Mouse (Mus musculus) v-Abl transformed pro-B cells (cell line): ENCODE measurements around the gene Fdx1.

Experiments
- in situ Hi-C, 2 experiments: fragments of 400-800 bp; cut with MboI; formaldehyde crosslinking; loops; one replicate each; pipeline ENCODE4 v1.15.1; 2025; ENCODE audit not compliant: unreplicated experiment in 2 of 2

Fdx1 gene

DNA sequence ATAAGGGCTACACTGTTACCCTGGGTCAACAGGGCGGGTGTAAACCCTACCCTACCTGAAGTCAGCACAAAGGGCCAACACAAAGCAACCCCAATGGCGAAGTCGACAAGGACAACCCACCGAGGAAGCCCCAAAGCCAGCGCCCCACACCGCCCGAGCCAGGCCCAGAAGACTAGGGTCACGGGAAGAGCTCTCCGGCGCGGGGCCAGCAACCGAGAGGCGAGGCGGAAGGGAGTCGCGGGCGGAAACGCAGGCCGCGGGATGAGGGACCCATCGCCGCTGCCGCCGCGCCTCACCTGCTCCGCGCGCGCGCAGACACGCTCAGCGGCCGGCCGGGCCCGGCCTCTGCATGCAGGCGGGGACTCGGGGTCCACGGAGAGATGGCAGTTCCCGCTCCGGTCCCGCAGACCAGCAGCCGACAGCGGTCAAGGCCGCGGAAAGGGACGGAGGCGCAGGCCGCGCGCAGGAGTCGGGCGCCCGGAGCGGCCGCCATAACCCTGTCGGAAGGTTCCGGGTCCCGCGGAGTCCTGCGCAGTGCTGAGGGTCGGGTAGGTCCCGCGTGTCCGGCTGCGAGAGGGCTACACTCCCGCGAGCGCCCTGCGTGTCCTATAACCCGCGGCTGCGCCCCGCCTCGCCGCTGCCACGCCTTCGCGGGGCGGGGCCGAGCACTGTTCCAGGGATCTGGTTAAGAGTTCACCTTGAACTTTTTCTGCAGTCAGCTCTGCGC lies at the start of gene Fdx1:
Gene Fdx1 (minus strand): TSS at position 582 of the 727 bp plus-strand sequence.
- in situ Hi-C loops: loop anchor here in 1 of 2 experiments (25.0 kb wide), 1 partner anchor 1174 kb away; no protein-coding TSS in a partner anchor

DNA sequence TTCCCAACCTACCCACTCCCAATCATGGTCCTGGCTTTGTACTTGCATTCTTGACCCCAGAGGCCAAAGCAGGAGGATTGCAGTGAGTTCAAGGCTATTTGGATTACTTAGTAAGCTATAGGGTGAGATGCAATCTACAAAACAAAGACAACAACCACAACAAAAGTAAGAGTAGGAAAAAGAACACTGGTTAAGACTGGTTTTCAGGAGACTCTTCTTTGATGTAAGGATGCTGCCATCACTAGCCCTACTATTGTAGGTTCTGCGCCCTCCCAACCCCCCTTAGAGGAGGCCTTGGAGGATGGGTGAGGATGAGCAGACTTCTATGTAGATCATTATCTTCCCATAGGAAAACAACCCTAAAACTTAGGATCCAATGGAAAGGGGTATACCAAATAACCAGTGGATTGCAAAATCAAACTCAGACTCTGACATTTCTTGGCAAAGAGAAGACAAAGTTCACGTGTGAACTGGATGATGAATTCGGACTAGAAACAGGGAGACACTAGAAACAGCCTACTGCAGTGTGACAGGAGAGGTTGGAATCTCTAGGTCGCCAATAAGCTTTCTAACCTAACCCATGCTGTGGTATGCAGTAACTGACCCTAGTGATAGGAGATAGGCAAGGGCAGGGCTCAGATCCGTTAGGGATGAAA lies 49.6 kb upstream of the Fdx1 start:
- in situ Hi-C loops: no loop called here

DNA sequence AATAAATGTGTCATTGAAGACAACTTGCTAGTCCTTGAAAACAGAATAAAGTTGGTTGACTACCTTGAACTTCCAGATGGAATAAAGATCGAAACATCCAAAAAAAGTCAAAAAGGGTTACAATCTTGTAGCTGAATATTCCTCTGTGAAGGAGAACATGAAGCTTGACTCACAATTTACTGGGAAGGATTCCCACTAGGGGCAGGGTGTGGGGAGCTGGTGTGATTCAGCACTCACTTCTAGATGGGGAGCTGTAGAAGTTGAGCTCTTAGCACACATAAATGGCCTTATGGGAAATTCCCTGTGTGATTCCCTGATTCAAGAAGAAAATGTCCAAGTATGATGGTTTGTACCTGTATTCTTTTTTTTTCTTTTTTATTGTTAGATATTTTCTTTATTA lies 49.0 kb upstream of the Fdx1 start:
- in situ Hi-C loops: no loop called here

DNA sequence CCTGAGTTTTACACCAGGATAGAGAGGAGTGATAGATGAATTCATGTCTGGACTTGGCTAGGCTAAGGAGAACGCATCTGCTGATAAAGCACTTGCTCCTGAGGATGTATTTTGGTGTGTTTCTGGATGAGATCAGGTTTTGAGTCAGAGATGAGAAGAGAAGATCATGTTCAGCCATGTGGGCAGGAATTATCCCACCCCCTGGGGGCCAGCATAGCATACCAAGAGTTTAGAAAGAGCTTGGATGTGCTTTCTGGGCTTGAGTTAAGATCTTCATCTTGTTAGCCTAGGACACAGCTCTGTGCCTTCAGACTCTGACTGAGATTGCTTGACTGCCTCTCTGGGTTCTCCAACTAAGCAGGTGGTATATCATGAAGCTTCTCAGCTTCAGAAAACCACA lies 45.2 kb upstream of the Fdx1 start:
- in situ Hi-C loops: no loop called here

DNA sequence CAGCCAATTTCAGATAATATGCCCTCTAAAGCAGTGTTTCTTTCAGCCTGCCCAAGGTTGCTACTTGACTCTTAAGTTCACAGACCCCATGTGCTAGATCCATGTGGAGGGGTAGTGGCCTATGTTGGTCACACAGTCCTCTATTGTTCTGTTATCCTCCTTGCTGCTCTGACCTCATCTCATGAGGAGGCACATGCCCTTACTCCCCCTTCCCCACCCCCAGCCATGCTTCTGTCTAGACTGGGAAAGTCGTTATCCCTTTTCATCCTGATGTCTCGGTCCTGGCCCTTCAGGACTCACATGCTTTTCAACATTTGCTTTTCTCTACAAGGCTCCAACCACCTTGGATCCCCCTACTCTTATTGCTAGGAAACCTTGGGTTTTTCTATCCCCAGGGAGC lies 44.0 kb upstream of the Fdx1 start:
- in situ Hi-C loops: no loop called here

DNA sequence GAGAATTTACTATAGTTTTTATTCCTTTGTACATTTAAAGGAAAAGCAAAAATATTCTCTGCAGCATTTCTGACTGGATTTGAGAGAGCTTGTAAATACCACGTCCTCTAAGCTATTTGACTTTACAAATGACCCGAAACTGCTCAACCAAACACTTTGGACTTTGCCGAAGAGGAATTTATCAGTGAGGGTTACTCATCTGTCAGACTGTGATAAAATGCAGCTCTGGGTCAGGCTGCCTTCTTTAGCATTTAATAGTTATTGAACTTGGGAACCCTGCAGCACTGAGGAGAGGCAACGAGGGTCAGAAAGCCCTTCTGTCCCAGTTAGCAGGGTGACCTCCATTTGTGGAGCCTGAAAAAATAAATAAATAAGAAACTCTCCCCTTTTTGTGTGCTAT lies 40.1 kb upstream of the Fdx1 start:
- in situ Hi-C loops: no loop called here

DNA sequence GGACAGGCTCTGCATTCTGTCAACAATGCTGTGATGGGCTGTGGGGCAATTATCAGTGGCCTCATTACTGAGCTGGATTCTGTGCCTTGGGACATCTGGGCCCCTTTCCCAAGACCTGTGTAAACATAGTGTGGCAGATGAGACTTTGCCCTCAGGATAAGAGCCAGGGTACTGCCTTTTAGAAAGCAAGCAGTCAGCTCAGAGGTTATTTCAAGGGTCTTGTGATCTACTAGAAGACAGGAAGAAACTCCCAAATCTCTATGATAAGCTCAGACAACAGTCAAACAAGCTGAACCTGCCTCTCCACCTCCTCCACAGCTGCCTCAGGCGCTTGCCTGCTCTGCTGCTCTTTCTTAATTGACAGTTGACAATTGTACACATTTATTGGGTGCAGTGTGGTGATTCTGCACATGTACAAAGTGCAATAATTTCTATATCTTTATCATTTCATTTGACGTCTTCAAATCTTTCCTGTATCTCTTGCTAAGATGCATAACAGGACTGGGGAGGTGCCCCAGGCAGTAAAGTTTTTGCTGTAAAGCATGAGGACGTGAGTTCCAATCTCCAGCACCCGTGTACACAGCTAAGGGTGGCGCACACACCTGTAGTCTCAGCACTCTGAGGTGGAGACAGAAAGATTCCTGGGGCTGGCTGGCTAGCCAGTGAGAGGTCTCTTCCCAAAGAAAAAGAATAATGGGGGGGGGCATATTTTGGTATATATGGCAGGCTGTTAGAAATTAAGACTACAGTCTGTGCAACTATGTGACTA lies 32.2 kb upstream of the Fdx1 start:
- in situ Hi-C loops: loop anchor here (5.0 to 25.0 kb wide), 5 partner anchors 102 to 1692 kb away; no protein-coding TSS in a partner anchor

DNA sequence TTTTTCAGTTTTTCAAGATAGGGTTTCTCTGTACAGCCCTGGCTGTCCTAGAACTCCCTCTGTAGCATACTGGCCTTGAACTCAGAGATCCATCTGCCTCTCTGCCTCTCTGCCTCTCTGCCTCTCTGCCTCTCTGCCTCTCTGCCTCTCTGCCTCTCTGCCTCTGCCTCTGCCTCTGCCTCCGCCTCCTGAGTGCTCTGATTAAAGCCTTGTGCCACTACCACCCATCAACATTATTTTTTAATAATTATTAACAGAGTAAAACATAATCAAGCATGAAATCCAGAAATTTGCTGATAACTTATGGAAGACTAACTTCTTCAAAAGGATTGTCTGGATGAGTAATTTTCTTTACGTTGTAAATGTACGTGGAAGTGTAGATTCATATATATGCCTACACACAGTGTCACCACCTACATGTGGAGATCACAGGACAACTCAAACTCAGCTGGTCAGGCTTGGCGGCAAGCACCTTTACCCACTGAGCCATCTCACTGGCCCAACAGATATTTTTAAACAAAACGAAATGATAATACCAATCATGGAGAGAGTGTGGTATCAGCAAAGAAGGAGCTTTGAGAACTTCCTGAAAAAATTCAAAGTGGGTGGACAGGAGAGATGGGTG lies 31.4 kb upstream of the Fdx1 start:
- in situ Hi-C loops: loop anchor here (5.0 to 25.0 kb wide), 5 partner anchors 103 to 1693 kb away; no protein-coding TSS in a partner anchor

DNA sequence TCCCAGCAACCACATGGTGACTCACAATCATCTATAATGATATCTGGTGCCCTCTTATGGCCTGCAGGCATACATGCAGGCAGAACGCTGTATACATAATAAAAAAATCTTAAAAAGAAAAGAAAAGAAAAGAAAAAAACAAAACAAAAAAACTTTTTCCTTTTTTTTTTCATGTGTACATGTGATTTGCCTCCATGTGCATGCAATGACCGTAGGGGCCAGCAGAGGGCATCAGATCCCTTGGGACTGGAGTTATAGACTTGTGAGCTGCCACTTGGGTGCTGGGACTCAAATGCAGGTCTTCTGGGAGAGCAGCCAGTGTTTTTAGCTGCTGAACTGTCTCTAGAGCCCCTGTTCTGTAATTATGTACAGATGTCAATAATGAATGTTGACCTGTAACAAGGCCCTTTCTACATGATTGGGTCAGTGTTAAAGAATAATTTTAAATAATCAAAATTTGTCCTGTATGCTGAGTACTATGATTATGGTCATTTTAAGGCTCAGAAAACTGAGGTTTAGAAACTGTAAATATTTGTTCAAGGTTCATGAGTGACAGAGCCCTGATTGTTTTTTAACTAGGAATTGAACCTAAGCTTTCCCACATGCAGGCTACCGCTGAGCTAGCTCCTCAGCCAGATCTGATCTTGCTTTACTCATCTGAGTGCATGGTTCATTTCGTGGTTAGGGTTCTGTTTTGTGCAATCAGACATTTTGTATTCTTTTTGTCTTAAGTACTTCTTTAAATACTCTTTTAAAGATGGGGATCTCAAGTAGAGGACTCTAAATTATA lies 30.3 kb upstream of the Fdx1 start:
- in situ Hi-C loops: loop anchor here (5.0 to 25.0 kb wide), 5 partner anchors 104 to 1694 kb away; no protein-coding TSS in a partner anchor

DNA sequence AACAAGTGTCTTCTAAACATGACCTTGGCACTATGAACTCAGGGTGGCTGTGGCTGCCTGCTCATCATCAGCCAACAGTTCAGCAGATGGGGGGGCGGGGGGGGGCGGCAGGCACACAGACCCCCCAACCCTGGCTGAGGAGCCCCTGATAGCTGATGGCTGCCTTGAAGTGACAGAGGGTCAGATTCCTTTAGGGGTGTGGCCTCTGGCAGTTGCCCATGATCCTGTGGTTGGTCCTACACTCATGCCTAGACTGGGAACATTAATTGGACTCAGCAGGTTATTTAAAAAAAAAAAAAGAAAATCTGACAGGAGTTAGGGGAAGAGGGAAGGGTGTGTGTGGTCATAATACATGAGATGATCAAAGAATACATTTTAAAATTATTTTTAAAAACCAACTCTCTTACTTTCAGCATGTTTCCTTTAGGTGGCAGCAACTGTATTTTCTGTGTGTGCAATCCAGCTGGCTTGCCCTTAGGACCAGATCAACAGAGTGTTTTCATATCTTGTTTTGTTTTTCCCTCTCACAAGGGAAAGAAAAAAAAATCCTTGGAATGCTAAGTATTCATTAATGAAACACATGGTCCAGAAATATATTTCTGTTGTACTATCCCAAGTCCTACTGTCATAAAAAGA lies 28.0 kb upstream of the Fdx1 start:
- in situ Hi-C loops: loop anchor here (5.0 to 25.0 kb wide), 5 partner anchors 106 to 1696 kb away; no protein-coding TSS in a partner anchor

DNA sequence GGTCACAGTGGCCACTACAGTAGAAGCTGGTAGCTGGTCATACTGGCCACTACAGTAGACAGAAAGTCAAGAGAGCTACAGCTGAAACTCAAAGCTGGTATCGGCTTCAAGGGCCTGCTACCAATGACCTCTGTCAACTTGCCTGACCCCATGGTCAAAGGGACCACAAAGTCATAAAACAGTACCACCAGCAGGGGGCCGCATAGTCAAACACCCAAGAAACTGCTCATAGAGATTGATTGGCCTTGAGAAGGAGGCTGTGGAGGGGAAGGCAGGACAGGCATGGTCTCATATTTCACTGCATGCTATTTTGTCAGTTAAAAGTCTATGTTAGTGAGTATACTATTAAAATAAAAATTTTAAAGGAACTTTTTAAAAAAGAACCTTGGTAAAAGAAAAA lies 27.5 kb upstream of the Fdx1 start:
- in situ Hi-C loops: loop anchor here (5.0 to 25.0 kb wide), 5 partner anchors 106 to 1696 kb away; no protein-coding TSS in a partner anchor

DNA sequence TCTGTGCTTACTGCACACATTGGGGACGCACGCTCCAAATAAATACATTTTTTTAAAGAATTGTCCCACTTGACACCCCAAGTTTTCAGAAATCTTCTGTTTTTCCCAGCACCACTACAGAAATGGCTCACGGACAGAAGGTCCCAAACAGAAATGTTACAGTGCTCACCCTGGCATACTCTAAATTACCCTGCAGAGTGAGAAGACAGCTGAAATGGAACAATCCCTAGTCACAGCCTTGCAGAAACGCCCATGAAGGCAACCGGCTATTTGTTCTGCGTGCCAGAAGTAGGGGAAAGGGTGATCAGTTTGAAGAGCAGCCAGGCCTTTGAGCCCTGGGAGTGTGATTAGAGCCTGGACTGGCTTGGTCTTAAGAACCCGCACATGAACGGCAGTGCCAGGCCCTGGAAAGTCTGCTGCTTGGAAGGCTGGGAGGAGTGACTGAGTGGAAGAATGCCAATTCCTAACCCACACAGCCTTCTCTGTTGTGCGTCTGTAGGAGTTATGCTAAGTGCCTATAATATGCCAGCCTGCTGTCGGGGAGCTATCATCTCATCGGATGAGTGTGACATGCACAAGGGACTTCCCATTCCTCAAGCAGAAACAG lies 22.2 kb upstream of the Fdx1 start:
- in situ Hi-C loops: loop anchor here (25.0 kb wide), 3 partner anchors 302 to 1702 kb away; no protein-coding TSS in a partner anchor

DNA sequence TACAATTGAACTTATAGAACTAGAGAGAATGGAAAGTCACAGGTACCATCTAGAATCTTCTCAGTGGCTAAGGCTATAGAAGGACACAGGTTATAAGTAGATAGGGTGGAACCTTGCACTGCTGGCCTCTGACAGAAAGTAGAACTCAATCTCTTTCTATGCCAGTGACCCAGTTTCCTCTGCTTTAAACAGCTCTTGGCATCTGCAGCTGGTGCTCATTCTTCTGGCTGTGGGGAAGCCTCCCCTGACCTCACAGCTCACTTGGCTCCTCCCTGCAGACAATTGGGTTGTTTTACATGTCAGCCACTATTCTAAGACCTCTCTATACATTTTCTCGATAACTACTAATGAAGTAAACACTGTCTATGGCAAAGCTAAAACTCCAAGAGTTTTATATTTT lies 17.8 kb upstream of the Fdx1 start:
- in situ Hi-C loops: loop anchor here (25.0 kb wide), 3 partner anchors 306 to 1706 kb away; no protein-coding TSS in a partner anchor

DNA sequence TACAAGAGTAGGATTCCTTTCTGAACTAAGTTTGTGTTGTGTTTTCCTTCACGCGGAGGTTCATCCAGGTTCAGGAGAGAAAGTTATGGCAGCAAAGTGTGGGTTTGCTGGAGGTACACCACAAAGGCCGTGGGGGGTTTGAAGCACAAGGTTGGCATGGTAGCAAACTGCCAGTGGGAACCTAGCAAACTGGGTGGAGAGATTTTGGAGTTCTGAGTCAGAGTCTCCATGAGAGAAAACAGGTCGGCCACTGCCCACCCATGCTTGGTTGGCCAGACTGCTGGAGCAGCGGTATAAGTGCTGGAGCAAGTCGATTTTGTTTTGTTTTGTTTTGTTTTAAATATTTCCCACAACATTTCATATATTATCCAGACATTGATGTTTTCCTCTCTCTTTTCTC lies 15.9 kb upstream of the Fdx1 start:
- in situ Hi-C loops: loop anchor here (25.0 kb wide), 3 partner anchors 308 to 1708 kb away; no protein-coding TSS in a partner anchor

DNA sequence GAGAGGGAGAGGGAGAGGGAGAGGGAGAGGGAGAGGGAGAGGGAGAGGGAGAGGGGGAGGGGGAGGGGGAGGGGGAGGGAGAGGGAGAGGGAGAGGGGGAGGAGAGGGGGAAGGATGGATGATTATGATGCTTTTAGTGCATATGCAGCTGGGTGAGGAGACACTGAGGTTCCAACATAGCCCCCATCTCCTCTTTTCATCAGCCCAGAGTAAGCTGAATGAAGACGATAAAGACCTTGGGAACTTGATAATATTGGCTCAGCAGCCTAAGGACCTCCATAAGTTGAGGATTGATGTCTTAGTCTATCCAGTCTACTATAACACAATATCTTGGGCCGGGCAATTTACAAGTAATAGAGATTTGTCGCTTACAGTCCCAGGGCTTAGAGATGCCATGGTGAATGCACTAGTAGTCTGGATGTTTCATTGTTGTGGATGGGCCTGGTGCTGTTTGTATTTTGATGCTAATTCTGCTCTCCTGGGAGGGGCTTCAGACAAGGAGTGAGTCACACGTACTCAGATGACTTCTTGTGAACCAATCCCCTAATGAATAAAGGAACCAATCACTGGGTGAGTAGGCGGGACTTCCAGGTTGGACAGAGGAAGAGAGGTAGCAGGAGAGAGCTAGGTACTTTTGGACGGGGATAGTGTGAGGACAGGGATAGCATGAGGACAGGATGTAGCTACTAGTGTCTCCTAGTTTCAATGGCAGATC lies 15.3 kb upstream of the Fdx1 start:
- in situ Hi-C loops: loop anchor here (25.0 kb wide), 3 partner anchors 309 to 1709 kb away; no protein-coding TSS in a partner anchor

DNA sequence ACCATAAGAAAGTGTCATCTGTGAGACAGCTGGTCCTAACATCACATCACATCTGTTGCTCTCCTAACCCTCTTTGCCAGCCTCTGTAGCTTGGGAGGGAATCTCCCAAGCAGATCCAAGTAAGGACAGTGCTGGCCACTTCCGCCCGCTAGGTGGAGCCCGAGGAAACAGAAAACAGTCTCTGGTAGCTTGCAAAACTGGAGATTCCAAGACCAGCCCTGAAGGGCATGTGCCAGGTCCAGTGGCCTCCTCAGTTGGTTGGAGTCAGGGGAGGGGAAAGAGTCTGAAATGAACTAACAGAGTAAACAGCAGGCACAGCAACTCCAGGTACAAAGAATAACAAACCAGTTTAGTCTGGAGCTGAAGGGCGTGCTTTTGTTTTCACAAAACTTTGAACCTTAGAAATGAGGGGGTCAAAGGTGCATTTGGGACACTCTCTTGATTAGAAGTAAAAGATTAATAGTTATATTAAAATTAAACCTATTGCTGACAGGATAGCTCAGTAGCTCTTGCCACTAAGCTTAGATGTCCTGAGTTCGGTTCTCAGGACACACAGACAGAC lies 14.2 kb upstream of the Fdx1 start:
- in situ Hi-C loops: loop anchor here (25.0 kb wide), 3 partner anchors 310 to 1710 kb away; no protein-coding TSS in a partner anchor

DNA sequence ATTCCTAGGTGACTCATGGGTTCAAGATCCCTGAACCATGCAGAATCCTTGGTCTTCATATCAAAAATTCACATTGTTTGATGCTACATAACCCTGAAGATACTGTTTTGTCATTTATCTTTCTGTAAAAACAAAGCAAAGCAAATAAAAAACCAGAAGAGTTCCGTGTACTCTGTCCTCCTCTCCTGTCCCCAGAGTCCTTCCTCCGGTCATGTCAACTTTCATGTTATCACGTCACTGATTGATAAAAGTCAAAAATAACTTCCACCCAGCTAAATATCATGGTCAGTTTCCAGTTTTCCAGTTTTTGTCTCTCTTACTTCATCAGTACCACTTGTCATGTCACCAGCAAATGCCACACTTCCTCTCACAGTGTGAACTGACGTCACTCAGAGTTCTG lies 11.5 kb upstream of the Fdx1 start:
- in situ Hi-C loops: loop anchor here (25.0 kb wide), 4 partner anchors 312 to 1712 kb away; no protein-coding TSS in a partner anchor
